Mouse (Mus musculus) cerebellum, adult 2 months (tissue): ENCODE results near the gene Nppc. TPM values are rescaled to one million over a fixed set of nuclear protein-coding genes. Genes with fewer than 3 reads are reported as not detected.

Experiments used
- DNase-seq, 2 experiments: peaks; one replicate each; pipeline ENCODE4 v3.0.0; 2021
- H3K27ac ChIP-seq: fragments of 200-500 bp; 2 replicates; pipeline ENCODE4 v1.5.1; 2012; ENCODE audit warnings: low read length, control low read depth, inconsistent platforms; ENCODE audit not compliant: insufficient read depth
- H3K27me3 ChIP-seq: fragments of 200-500 bp; 2 replicates; pipeline ENCODE4 v1.6.1; 2012; ENCODE audit warnings: inconsistent platforms, mild to moderate bottlenecking, low read length, moderate library complexity; ENCODE audit not compliant: control insufficient read depth, insufficient read depth
- H3K4me1 ChIP-seq: fragments of 200-500 bp; 2 replicates; pipeline ENCODE4 v1.6.1; 2011; ENCODE audit warnings: low read length; ENCODE audit not compliant: control insufficient read depth, insufficient read depth
- H3K4me3 ChIP-seq: fragments of 200-500 bp; replicated peaks from 2 replicates; pipeline ENCODE3; 2011; ENCODE audit warnings: mild to moderate bottlenecking, low read depth, low read length, control low read depth; ENCODE audit not compliant: insufficient read depth
- CTCF ChIP-seq: fragments of 200-500 bp; IDR thresholded peaks from 2 replicates; pipeline ENCODE4 v1.5.1; 2011; ENCODE audit warnings: low read depth, mild to moderate bottlenecking, control low read depth, low read length, moderate library complexity, borderline replicate concordance; ENCODE audit not compliant: insufficient read depth
- POLR2A ChIP-seq: fragments of 200-500 bp; IDR thresholded peaks from 2 replicates; pipeline ENCODE4 v1.6.1; 2011; ENCODE audit warnings: low read length, control low read depth, borderline replicate concordance; ENCODE audit not compliant: insufficient read depth
- WGBS: fragments of 180-500 bp; shearing (Covaris S2); methylation state at CpG from one replicate; pipeline ENCODE4 v1.1.7; 2018; 5-methylcytosine and 5-hydroxymethylcytosine counted together
- polyA plus RNA-seq: library from polyadenylated mRNA; depleted of rRNA; stranded (reverse); fragments of >200 nt; gene quantifications from 2 replicates; pipeline ENCODE4 v1.2.3, GENCODE M21; 2012

Gene Nppc
- polyA plus RNA-seq, 1 experiment = 21.1 TPM

DNA sequence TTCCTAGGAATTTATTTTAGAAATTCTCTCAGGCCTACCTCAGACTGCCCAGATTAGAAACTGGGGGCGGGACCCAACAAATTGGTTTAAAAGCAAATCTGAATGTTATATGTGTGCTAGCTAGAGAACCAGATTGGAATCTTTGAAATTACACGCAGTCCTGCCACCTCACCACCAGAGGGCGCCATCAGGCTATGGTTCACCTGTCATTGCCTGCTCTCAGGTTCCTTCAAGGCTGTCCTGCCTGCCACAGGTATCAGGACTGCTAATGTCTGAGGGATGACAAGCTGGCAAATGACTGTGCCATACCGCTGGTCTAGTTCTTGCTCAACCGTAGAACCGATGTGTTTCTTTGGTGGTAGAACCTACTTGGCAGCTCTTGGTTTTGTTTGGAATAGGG lies 20.1 kb downstream of the Nppc start:
- DNase-seq = peak; percentile 60 to 79
- H3K27ac ChIP-seq = no peak overlapping the region
- H3K4me3 ChIP-seq = no peak overlapping the region
- WGBS = 16% methylated on average over 6 of the region's 6 CpGs
- H3K4me1 ChIP-seq = no peaks in the 10 kb centered on the region
- no peak for TF ChIP-seq POLR2A
- TF ChIP-seq CTCF = peak; percentile 97
- H3K27me3 ChIP-seq = no peaks in the 10 kb centered on the region

DNA sequence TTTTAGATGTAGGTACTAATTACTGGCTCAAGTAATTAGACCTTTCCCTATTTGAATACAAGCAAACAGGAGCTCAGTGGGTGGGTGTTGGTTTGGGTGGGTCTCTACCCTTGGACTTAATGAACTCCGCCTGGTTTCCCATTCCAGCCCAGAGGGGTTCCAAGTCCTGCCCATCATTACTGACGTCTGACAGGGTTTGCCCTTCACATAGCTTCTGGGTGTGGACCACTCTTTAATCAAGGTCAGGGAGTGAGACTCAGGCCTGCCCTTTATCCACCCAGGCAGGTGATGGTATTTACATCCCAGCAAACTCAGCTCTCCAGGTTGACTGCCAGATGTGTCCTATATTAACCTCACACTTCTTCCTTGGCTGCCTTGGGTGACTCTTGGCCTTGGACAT lies 22.9 kb downstream of the Nppc start:
- no peaks in the 10 kb centered on the region for H3K4me1 ChIP-seq

DNA sequence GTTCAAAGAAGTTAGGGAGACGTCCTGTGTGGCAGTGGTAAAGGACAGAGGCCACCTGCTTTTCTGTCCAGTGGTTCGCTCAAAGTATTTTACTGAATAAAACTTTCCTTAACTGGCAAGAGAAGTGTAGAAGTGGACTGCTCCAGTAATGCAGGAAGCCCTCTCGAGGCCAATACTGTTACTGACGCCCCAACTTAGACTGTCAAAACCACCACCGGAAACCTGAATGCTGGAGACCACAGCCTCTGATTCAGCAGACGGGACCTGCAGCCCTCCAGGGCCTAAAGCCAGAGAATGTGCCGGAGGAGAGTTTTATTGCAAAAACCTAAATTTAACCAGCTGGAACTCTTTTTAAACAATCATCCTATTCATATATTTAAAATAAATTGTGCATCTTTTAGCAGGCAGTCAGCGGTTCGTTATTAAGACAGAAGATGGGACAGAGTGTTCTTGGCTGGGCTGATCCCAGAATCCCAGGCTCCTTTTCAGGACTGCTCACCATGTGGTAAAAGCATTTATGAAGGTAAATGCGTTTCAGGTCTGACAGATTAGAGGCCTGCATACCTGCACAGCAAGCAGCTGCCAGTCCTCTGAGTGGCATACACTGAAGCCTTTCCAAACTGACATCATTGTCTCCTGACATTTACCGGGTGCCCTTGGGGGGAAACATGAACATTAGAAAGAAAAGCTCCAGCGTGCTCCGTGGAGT lies 27.1 kb downstream of the Nppc start:
- no peak overlapping the region for H3K27ac ChIP-seq
- H3K4me3 ChIP-seq = no peak overlapping the region
- DNase-seq = no peak
- TF ChIP-seq CTCF = no peak
- no peak for TF ChIP-seq POLR2A
- WGBS = 67% methylated on average over 13 of the region's 13 CpGs
- no peaks in the 10 kb centered on the region for H3K4me1 ChIP-seq
- H3K27me3 ChIP-seq = no peaks in the 10 kb centered on the region

More for the DNA sequence above, 22.9 kb downstream of the Nppc start:
- no peaks in the 10 kb centered on the region for H3K27me3 ChIP-seq
- H3K4me3 ChIP-seq = no peak overlapping the region
- TF ChIP-seq CTCF = no peak
- no peak for TF ChIP-seq POLR2A
- WGBS = 52% methylated on average over 2 of the region's 2 CpGs
- H3K27ac ChIP-seq = no peak overlapping the region
- no peak for DNase-seq

DNA sequence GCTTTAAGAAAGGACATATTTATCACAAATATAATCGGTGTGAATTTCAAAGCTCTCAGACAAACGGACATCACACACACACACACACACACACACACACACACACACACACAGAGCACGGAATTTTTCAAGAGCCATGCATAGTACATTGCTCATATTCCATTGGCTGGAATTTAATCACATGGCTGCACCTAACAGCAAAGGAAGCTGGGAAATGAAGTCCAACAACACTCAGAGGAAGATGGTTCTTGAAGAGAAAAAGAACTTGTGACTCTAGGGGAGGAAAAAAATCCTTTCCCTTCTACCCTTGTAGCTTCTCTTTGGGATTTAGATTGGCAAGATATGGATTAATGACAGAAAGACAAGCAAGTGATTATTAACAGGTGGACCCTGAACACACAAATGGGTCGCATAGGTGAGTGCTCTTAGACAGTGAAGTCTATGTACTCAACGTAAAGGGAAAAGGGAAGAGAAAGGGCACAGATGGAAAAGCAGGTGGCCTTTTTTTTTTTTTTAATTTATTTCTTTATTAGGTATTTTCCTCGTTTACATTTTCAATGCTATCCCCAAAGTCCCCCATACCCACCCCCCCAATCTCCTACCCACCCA lies 35.5 kb downstream of the Nppc start:
- WGBS = 55% methylated on average over 6 of the region's 6 CpGs
- no peak for DNase-seq
- H3K27ac ChIP-seq = no peak overlapping the region
- H3K4me1 ChIP-seq = no peaks in the 10 kb centered on the region
- H3K4me3 ChIP-seq = no peak overlapping the region
- no peaks in the 10 kb centered on the region for H3K27me3 ChIP-seq
- TF ChIP-seq CTCF = no peak
- no peak for TF ChIP-seq POLR2A

DNA sequence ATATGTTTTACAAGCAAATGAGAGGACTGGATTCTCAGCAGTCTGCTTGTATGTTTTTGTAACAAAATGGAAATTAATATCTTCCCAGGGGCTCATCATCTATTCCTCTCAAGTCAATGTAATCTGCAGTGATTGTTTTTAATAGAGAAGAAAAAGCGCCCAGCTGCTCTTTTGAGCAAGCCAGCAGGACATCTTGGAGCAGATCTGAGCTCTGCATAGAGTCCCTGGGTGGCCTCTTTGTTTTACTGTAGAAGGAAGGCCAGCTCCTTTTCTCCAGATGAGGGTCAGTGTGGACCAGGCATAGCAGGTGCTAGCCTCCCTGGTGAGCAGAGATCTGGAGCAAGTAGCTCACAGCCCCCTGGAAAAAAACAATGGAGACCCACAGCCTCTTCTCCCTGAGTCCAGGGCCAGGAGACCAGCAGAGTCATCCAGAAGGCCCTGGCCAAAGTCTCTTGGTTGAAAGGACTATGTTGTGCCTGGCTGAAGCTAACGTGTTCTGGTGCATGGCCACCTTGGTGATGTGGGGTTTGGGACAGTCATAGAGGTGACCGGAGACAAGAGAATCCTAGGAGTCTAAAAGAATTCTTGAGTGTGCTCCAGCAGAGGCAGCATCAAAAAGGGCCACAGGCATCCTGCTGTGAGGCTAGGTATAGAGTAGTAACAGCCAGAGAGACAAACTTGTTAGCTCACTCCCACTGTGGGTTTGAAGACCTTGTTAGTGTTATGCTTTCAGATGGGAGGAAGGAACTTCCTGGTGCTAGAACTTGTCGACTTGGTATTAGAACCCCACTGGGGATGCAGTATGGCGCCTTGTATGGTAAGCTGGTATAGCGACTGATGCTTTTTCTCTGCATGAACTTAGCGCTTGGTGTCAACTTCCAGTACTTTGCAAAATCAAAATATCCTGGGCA lies 36.3 kb downstream of the Nppc start:
- 44% methylated on average over 7 of the region's 7 CpGs for WGBS
- no peak for TF ChIP-seq CTCF
- no peak for TF ChIP-seq POLR2A

DNA sequence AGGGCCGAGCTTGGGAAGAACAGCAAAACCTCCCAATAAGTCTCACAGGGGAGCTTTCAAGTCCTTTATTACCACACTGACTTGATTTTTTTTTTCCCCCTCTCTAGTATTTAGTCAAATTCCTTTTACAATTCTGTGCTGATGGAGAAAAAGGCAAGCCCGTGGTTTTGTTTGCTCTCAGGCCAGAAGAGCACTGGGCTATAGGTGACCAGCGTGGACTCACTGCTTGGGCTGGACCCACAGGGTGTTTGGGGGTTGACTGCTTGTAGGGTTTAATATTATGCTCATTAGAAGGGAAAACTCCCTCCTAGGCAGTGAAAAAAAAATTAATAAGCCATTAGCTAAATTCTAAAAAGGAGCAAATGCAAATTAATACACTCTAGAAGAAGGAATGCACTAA lies 36.9 kb downstream of the Nppc start:
- WGBS = 47% methylated on average over 3 of the region's 3 CpGs
- no peak for DNase-seq
- Histone ChIP-seq H3K27ac (no peak overlapping the region), H3K4me3 (no peak overlapping the region), H3K27me3 (no peaks in the 10 kb centered on the region), H3K4me1 (no peaks in the 10 kb centered on the region)
- TF ChIP-seq CTCF (no peak), POLR2A (no peak)

More for the DNA sequence above, 36.3 kb downstream of the Nppc start:
- Histone ChIP-seq H3K4me3 (no peak overlapping the region), H3K27ac (no peak overlapping the region), H3K27me3 (no peaks in the 10 kb centered on the region), H3K4me1 (no peaks in the 10 kb centered on the region)
- DNase-seq = no peak

DNA sequence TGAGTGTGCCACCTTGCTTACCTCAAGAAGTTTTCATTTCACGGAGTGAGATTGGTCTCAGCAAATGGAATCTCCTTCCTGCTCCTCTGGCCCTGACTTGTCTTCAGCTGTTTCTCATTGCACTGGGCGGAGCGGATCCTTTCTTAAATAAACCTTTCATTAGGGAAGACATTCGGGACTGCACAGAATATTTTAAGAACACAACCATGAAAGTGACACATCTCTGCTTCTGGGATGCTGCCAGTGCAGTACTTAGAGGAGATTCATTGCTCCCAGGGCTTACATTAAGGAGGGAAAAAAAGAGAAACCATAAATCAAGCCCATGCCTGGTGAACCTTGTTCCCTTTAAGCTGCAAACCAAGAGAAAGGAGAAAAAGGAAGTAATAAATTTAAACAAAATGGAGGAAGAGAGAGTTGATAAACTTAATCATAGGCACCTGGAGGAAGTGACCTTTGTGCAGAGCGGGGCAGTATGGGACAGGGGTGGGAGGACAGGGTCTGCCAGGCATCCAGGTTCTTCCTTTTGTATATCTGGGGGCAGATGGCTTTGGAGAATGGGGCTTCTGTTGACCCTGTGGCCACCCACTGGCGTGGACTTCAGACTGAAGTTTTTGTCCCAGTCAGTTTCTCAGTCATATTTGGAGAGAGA lies 37.5 kb downstream of the Nppc start:
- WGBS = 78% methylated on average over 6 of the region's 6 CpGs
- H3K4me1 ChIP-seq = no peaks in the 10 kb centered on the region
- no peak overlapping the region for H3K4me3 ChIP-seq
- TF ChIP-seq CTCF = no peak
- no peak for TF ChIP-seq POLR2A
- H3K27me3 ChIP-seq = no peaks in the 10 kb centered on the region
- no peak for DNase-seq
- H3K27ac ChIP-seq = no peak overlapping the region
